Mouse (Mus musculus): ENCODE measurements at regions not wholly inside any gene's neighbourhood (a gene's known extent, or its start where the extent isn't known, plus 50 kb on each side); places are given as distances from the start of the nearest gene placed in this dataset.

- DNase-seq = no peak
Measured at GRCm38 (mm10) chr11:35065959-35066414, 55.0 kb upstream of the Slit3 start.

GRCm38 (mm10) chr11:35057791-35058190 lies 63.2 kb upstream of the Slit3 start:
- peak; percentile 4 for DNase-seq

GRCm38 (mm10) chr11:35055496-35056125 lies 65.4 kb upstream of the Slit3 start:
- DNase-seq = no peak

GRCm38 (mm10) chr11:35053613-35053950 lies 67.4 kb upstream of the Slit3 start:
- DNase-seq = no peak

GRCm38 (mm10) chr11:35052856-35053612 lies 68.0 kb upstream of the Slit3 start:
- no peak for DNase-seq

- no peak for DNase-seq
Measured at GRCm38 (mm10) chr11:35049663-35050215, 71.3 kb upstream of the Slit3 start.

- DNase-seq = no peak
Measured at GRCm38 (mm10) chr11:35044659-35045058, 76.4 kb upstream of the Slit3 start.

- no peak for DNase-seq
Measured at GRCm38 (mm10) chr11:35024448-35024847, 96.6 kb upstream of the Slit3 start.

GRCm38 (mm10) chr11:35023813-35024212 lies 97.2 kb upstream of the Slit3 start:
- DNase-seq = no peak

GRCm38 (mm10) chr11:35021990-35022625 lies 98.9 kb upstream of the Slit3 start:
- DNase-seq = peak; percentile 76

GRCm38 (mm10) chr11:35016998-35017397 lies 104.0 kb upstream of the Slit3 start:
- DNase-seq = no peak

- peak; percentile 22 for DNase-seq
Measured at GRCm38 (mm10) chr11:35011521-35012476, 109.2 kb upstream of the Slit3 start.

- DNase-seq = no peak
Measured at GRCm38 (mm10) chr11:35006773-35007567, 114.1 kb upstream of the Slit3 start.

GRCm38 (mm10) chr11:35005143-35005542 lies 115.9 kb upstream of the Slit3 start:
- no peak for DNase-seq

GRCm38 (mm10) chr11:35004431-35004830 lies 116.6 kb upstream of the Slit3 start:
- no peak for DNase-seq

- DNase-seq = no peak
Measured at GRCm38 (mm10) chr11:35003956-35004355, 117.1 kb upstream of the Slit3 start.

- no peak for DNase-seq
Measured at GRCm38 (mm10) chr11:34997906-34998305, 123.1 kb upstream of the Slit3 start.

GRCm38 (mm10) chr11:34995515-34995914 lies 125.5 kb upstream of the Slit3 start:
- DNase-seq = no peak

GRCm38 (mm10) chr11:34982775-34983457 lies 138.1 kb upstream of the Slit3 start:
- no peak for DNase-seq

GRCm38 (mm10) chr11:34980210-34980609 lies 140.8 kb upstream of the Slit3 start:
- no peak for DNase-seq

GRCm38 (mm10) chr11:34977861-34978260 lies 143.2 kb upstream of the Slit3 start:
- DNase-seq = peak; percentile 20
